Mouse (Mus musculus) stomach, embryonic 14.5 days (tissue): ENCODE measurements at regions not wholly inside any gene's neighbourhood (a gene's known extent, or its start where the extent isn't known, plus 50 kb on each side); places are given as distances from the start of the nearest gene placed in this dataset.

Experiments
- ATAC-seq: fragments of 200-750 bp; cut with Nextera tagmentation; 2 replicates; pipeline ENCODE4 v1.8.0; 2017; ENCODE audit warnings: low read depth, moderate TSS enrichment; ENCODE audit not compliant: insufficient number of reproducible peaks, insufficient read depth, low FRiP score
- H3K27ac ChIP-seq: fragments of 300-500 bp; sonication (generic); 2 replicates; pipeline ENCODE4 v1.5.1; 2014; ENCODE audit warnings: mild to moderate bottlenecking, low read length, moderate library complexity, mixed read lengths
- H3K27me3 ChIP-seq: fragments of 300-500 bp; sonication (generic); 2 replicates; pipeline ENCODE4 v1.6.1; 2014; ENCODE audit warnings: low read length, control low read depth, mixed read lengths; ENCODE audit not compliant: control insufficient read depth, insufficient read depth
- H3K36me3 ChIP-seq: fragments of 300-500 bp; sonication (generic); 2 replicates; pipeline ENCODE4 v1.6.1; 2014; ENCODE audit warnings: mild to moderate bottlenecking, control low read depth, low read length, moderate library complexity, mixed read lengths; ENCODE audit not compliant: control insufficient read depth, insufficient read depth
- H3K4me1 ChIP-seq: fragments of 300-500 bp; sonication (generic); 2 replicates; pipeline ENCODE4 v1.6.1; 2014; ENCODE audit warnings: low read length, control low read depth, mixed read lengths; ENCODE audit not compliant: control insufficient read depth, insufficient read depth
- H3K4me2 ChIP-seq: fragments of 300-500 bp; sonication (generic); replicated peaks from 2 replicates; pipeline ENCODE4 v1.6.1; 2014; ENCODE audit warnings: low read depth, low read length, control low read depth
- H3K4me3 ChIP-seq: fragments of 300-500 bp; sonication (generic); 2 replicates; pipeline ENCODE4 v1.5.1; 2014; ENCODE audit warnings: low read depth, low read length, control low read depth
- H3K9ac ChIP-seq: fragments of 300-500 bp; sonication (generic); replicated peaks from 2 replicates; pipeline ENCODE4 v1.6.1; 2014; ENCODE audit warnings: low read depth, mild to moderate bottlenecking, control low read depth, low read length, moderate library complexity, mixed read lengths
- H3K9me3 ChIP-seq: fragments of 300-500 bp; sonication (generic); 2 replicates; pipeline ENCODE4 v1.6.1; 2016; ENCODE audit warnings: low read depth, low read length, control low read depth; ENCODE audit not compliant: control insufficient read depth
- WGBS: fragments of 180-500 bp; shearing (Covaris S2); extraction: QIAGEN DNeasy Blood & Tissue Kit; methylation state at CpG from one replicate; pipeline ENCODE4 v1.1.7; 2014; 5-methylcytosine and 5-hydroxymethylcytosine counted together

DNA sequence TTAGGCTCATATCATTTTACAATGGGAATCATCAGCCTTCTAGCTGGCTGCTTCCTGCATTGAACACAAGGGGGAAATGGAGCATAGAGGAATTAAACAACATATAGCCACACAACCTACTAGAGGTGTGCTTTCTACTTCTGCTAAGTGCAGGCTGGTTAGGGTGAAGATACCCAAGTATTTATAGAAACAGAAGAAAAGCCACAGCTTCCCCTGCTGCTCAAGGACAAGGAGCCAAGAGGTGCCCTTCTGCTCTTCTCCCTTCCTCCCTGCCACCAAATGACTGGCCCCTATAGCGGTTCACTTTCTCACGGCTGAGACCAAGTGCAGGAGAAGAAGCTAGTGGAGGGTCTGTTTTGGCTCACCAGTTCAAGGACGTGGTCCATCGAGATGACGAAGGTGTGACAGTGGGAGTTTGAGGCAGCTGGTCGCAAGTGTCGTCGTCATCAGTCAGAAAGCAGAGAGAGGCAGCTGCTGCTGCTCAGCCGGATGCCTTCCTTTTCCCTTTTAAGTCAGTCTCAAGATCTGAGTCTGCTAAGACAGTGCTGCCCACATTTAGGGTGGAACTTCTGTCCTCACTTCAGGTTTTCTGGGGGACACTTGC is 134.0 kb upstream of the D7Ertd443e start:
- WGBS, result 71% methylated on average over 9 of the region's 9 CpGs
- Histone ChIP-seq H3K36me3 (no peaks in the 10 kb centered on the region), H3K4me2 (no peak overlapping the region), H3K9ac (no peak overlapping the region), H3K4me1 (no peaks in the 10 kb centered on the region), H3K27ac (no peak overlapping the region), H3K9me3 (no peaks in the 10 kb centered on the region), H3K4me3 (no peak overlapping the region), H3K27me3 (no peaks in the 10 kb centered on the region)
- ATAC-seq, result no peak

DNA sequence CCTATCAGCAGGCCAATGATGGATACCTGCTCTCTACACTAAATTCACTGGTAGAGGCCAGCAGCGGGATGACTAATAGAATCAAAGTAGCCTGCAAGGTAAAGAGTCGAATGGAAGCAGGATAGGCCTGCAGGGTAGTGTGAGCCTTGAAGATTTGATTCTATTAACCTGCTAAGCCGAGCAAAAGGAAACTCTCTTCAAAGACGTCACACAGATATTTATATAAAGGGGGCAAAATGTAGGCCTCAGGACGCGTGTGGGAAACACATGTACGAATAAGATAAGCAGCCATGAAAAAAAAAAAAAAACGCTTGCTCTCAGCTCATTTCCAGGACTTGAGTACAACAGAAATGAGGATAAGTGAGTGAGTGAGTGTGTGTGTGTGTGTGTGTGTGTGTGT is 138.4 kb upstream of the D7Ertd443e start:
- H3K36me3 ChIP-seq, result no peaks in the 10 kb centered on the region
- WGBS, result 63% methylated on average over 8 of the region's 8 CpGs
- no peaks in the 10 kb centered on the region for H3K4me1 ChIP-seq
- no peak overlapping the region for H3K9ac ChIP-seq
- H3K27me3 ChIP-seq, result no peaks in the 10 kb centered on the region
- H3K4me3 ChIP-seq, result no peak overlapping the region
- H3K4me2 ChIP-seq, result no peak overlapping the region
- no peak for ATAC-seq
- no peaks in the 10 kb centered on the region for H3K9me3 ChIP-seq
- no peak overlapping the region for H3K27ac ChIP-seq

DNA sequence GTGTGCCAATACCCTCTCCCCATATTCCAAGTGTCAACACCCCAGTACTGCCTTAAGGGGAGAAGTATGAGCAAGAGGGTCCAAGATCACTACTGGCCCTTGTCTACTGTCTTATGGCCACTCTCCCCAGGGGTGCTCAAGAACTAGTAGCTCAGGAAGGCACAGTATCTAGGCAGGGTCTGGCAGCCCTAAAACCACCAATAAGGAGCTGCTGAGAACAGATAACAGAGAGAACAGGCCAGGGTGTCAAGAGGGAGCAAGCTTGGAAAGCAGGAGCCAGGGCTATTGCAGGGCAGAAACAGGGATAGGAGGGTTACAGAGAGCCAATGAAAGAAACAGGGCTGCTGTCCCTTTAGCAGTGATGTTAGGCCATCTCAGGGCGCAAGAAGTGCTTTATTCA is 139.6 kb upstream of the D7Ertd443e start:
- no peaks in the 10 kb centered on the region for H3K9me3 ChIP-seq
- no peaks in the 10 kb centered on the region for H3K4me1 ChIP-seq
- H3K27me3 ChIP-seq, result no peaks in the 10 kb centered on the region
- no peak overlapping the region for H3K4me2 ChIP-seq
- ATAC-seq, result no peak
- WGBS, result 92% methylated on average over 1 of the region's 1 CpGs
- H3K9ac ChIP-seq, result no peak overlapping the region
- no peak overlapping the region for H3K27ac ChIP-seq
- H3K36me3 ChIP-seq, result no peaks in the 10 kb centered on the region
- H3K4me3 ChIP-seq, result no peak overlapping the region

DNA sequence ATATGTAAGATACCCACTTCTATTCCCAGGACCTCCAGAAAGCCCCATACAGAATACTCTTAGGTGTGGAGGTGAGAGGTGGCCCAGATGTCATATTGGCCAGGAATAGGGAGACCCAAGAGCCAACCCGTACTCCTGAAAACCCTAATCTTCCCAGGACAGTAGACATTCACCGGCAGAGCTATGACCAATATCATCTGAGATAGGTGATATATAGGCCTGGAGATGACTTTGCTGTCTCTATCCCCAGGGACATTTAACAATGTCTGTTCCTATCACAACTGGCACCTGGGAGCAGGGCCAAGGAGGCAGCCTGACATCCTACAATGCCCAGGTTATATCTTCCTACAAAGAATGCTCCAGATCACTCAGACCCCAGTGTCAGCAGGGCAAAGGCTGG is 140.0 kb upstream of the D7Ertd443e start:
- H3K4me1 ChIP-seq, result no peaks in the 10 kb centered on the region
- H3K36me3 ChIP-seq, result no peaks in the 10 kb centered on the region
- no peak overlapping the region for H3K4me3 ChIP-seq
- WGBS, result 95% methylated on average over 2 of the region's 2 CpGs
- H3K9ac ChIP-seq, result no peak overlapping the region
- no peaks in the 10 kb centered on the region for H3K9me3 ChIP-seq
- H3K27me3 ChIP-seq, result no peaks in the 10 kb centered on the region
- no peak for ATAC-seq
- no peak overlapping the region for H3K4me2 ChIP-seq
- H3K27ac ChIP-seq, result no peak overlapping the region

DNA sequence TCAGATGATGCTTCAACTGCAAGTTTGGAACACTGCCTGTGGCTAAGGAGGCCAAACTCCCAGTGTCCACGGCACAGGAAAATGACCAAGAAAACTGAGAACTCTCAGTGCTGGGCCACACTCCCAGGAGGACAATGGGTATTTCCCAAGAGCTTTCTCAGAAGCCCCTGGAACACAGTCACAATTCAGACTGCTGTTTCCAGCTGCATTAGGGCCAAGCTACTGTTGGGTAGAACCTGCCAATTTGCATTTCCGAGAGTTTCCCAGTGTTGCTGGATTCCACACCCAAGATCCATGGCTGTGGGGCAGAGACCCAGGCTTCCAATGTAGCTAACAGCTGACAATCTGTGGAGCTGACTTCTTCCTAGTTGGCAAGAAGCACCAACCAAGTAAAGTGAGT is 141.9 kb upstream of the D7Ertd443e start:
- H3K4me2 ChIP-seq, result no peak overlapping the region
- 87% methylated on average over 2 of the region's 2 CpGs for WGBS
- no peak overlapping the region for H3K9ac ChIP-seq
- H3K4me3 ChIP-seq, result no peak overlapping the region
- no peaks in the 10 kb centered on the region for H3K9me3 ChIP-seq
- no peaks in the 10 kb centered on the region for H3K36me3 ChIP-seq
- H3K4me1 ChIP-seq, result no peaks in the 10 kb centered on the region
- H3K27me3 ChIP-seq, result no peaks in the 10 kb centered on the region
- ATAC-seq, result no peak
- no peak overlapping the region for H3K27ac ChIP-seq

DNA sequence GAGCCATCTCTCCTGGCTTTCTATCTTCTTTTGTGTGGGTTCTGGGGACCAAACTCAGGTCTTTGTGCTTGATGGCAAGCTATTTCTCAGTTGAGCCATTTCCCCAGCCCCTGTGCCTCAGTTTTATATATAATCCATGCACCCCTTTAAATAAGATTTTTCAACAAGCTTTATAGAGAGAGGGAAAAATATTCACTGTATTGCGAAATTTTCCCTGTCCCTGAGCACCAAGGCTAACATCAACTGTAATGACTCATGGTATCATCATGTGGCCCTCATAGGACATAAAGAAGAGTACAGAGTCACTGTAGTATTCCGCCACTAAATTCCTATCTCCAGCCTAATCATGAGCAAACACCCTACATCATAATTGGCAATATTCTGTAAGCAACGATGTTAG is 142.4 kb upstream of the Dock1 start:
- ATAC-seq, result no peak
- no peaks in the 10 kb centered on the region for H3K27me3 ChIP-seq
- H3K4me2 ChIP-seq, result no peak overlapping the region
- H3K4me1 ChIP-seq, result no peaks in the 10 kb centered on the region
- no peak overlapping the region for H3K9ac ChIP-seq
- no peaks in the 10 kb centered on the region for H3K36me3 ChIP-seq
- no peak overlapping the region for H3K4me3 ChIP-seq
- no peaks in the 10 kb centered on the region for H3K9me3 ChIP-seq
- WGBS, result 82% methylated on average over 3 of the region's 3 CpGs
- no peak overlapping the region for H3K27ac ChIP-seq

DNA sequence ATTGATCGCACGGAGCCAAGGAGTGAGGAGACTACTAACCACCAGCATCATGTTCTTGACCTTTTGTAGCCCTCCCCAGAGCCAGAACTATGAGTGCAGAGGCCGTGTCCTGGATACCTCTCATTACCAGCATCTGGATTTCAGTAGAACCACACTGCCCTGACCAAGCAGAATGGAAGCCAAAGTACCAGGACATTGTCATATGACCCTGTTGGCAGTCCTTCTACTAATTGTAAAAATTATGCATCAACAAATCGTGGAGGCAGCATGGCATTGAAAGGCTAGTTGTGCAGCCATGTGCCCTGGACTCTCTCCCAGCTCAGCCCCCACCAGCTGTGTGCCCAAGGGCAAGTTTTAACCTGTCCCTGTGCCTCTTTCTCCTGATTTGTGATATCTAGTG is 135.6 kb upstream of the Dock1 start:
- Histone ChIP-seq H3K4me3 (no peak overlapping the region), H3K4me1 (no peaks in the 10 kb centered on the region), H3K9me3 (no peaks in the 10 kb centered on the region), H3K9ac (no peak overlapping the region), H3K27ac (no peak overlapping the region), H3K36me3 (no peaks in the 10 kb centered on the region), H3K4me2 (no peak overlapping the region), H3K27me3 (no peaks in the 10 kb centered on the region)
- no peak for ATAC-seq
- 79% methylated on average over 4 of the region's 4 CpGs for WGBS

DNA sequence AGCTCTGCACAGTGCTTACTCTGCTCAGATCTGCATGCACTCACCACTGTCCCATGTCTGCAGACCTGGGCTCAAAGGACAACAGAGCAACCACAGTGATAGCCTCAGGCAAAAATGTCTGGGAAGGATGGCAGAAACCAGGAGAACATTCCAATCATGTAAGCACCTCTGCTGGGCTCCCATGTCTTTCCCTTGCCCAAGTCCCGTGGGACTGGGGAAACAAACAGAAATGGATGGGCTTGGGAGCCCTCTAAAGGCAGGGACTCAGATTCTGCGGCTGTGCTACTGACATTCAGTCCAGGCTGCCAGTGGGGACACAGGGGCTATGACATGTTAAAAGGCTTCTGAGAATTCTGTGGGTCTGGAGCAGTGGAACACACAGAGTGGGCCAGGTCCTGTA is 128.8 kb upstream of the Dock1 start:
- H3K9ac ChIP-seq, result no peak overlapping the region
- 60% methylated on average over 2 of the region's 2 CpGs for WGBS

DNA sequence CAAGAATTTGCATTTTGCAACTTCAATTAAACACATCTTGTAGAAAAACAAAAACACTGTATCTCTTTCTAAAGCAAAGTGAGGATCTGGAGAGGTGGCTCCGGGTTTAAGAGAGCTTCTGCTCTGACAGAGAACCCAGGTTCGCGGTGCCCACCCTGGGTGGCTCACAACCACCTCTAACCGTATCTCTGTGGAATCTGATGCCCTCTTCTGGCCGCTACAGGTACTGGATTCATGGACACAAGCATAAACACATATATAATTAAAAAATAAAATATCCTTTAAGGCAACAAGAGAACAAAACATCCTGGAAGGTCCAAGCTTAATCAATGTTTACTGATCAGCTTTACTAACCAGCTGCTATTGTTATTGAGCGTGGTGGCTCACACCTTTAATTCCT is 124.3 kb upstream of the Dock1 start:
- no peaks in the 10 kb centered on the region for H3K27me3 ChIP-seq
- H3K9me3 ChIP-seq, result no peaks in the 10 kb centered on the region
- H3K4me1 ChIP-seq, result no peaks in the 10 kb centered on the region; the same call in 1 of the 2 replicates
- 82% methylated on average over 6 of the region's 6 CpGs for WGBS
- no peaks in the 10 kb centered on the region for H3K36me3 ChIP-seq
- ATAC-seq, result no peak
- H3K27ac ChIP-seq, result no peak overlapping the region
- no peak overlapping the region for H3K4me2 ChIP-seq
- H3K4me3 ChIP-seq, result no peak overlapping the region
- H3K9ac ChIP-seq, result no peak overlapping the region

More for the DNA sequence above, 128.8 kb upstream of the Dock1 start:
- Histone ChIP-seq H3K27ac (no peak overlapping the region), H3K27me3 (no peaks in the 10 kb centered on the region), H3K4me1 (no peaks in the 10 kb centered on the region), H3K4me3 (no peak overlapping the region), H3K9me3 (no peaks in the 10 kb centered on the region), H3K4me2 (no peak overlapping the region), H3K36me3 (no peaks in the 10 kb centered on the region)
- no peak for ATAC-seq
